Mouse (Mus musculus): ENCODE data around the gene Taco1. TPM values are rescaled to one million over a fixed set of nuclear protein-coding genes. Genes with fewer than 3 reads are reported as not detected.
"Not testable (repeated sequence)": the region's sequence is repeated elsewhere in the genome, so short reads cannot be mapped to it uniquely, and the experiment has no call there.

Taco1 gene
- total and polyA plus RNA-seq, 3 experiments, result 32.8 to 59.6 (median 56.4) TPM

GRCm38 (mm10) chr11:106027607-106028006, 38.3 kb upstream of the Taco1 start:
- no peaks in the 10 kb centered on the region for H3K36me3 ChIP-seq (ENCODE audit: control insufficient read depth, insufficient read depth, low read length)
- H3K27ac ChIP-seq, result no peak overlapping the region
- no peaks in the 10 kb centered on the region for H3K27me3 ChIP-seq (ENCODE audit: control insufficient read depth, insufficient read depth, low read length)
- no peak for TF ChIP-seq CTCF (IDR thresholded peaks at IDR 0.05)
- TF ChIP-seq EP300 (IDR thresholded peaks at IDR 0.05; ENCODE audit: insufficient read depth, low read depth, low read length), result no peak
- no peak for TF ChIP-seq POLR2A (IDR thresholded peaks at IDR 0.05; ENCODE audit: insufficient read depth, low read depth, low read length)
- no peak overlapping the region for H3K4me3 ChIP-seq
- no peak for DNase-seq
- H3K9ac ChIP-seq (ENCODE audit: low read depth, low read length), result no peak overlapping the region
- intact Hi-C loops (cut with DNase I), result loop anchor here (2.0 kb wide), 2 partner anchors 27 to 101 kb away; no protein-coding TSS in a partner anchor
- H3K79me2 ChIP-seq (replicated peaks; ENCODE audit: control insufficient read depth, insufficient read depth, low read length), result no peaks in the 10 kb centered on the region
- 85% methylated on average over 5 of the region's 5 CpGs for WGBS
- no peaks in the 10 kb centered on the region for H3K4me1 ChIP-seq (ENCODE audit: control insufficient read depth, insufficient read depth, low read length)

- H3K79me2 ChIP-seq (replicated peaks; ENCODE audit: control insufficient read depth, insufficient read depth, low read length); DNase-seq; H3K4me1 ChIP-seq (ENCODE audit: control insufficient read depth, insufficient read depth, low read length); H3K27ac ChIP-seq; H3K36me3 ChIP-seq (ENCODE audit: control insufficient read depth, insufficient read depth, low read length); intact Hi-C loops (cut with DNase I); H3K9ac ChIP-seq (ENCODE audit: low read depth, low read length); H3K27me3 ChIP-seq (ENCODE audit: control insufficient read depth, insufficient read depth, low read length): not testable (repeated sequence)
- H3K4me3 ChIP-seq, result peak overlapping the region; percentile 42
- WGBS, result 29% methylated on average over 12 of the region's 25 CpGs
Measured at GRCm38 (mm10) chr11:106032074-106032473, 33.8 kb upstream of the Taco1 start.

- intact Hi-C loops (cut with DNase I), result no loop called here
- 19% methylated on average over 11 of the region's 11 CpGs for WGBS
- peak overlapping the region; percentile 13 for H3K9ac ChIP-seq (ENCODE audit: low read depth, low read length)
- H3K27me3 ChIP-seq (ENCODE audit: control insufficient read depth, insufficient read depth, low read length), result no peaks in the 10 kb centered on the region
- DNase-seq, result peak; percentile 39 to 42
- H3K79me2 ChIP-seq (replicated peaks; ENCODE audit: control insufficient read depth, insufficient read depth, low read length), result no peaks in the 10 kb centered on the region; the same call in 1 of the 2 replicates
- peak overlapping the region; percentile 84 for H3K27ac ChIP-seq
- no peaks in the 10 kb centered on the region; the same call in 1 of the 2 replicates for H3K36me3 ChIP-seq (ENCODE audit: control insufficient read depth, insufficient read depth, low read length)
- H3K4me1 ChIP-seq (ENCODE audit: control insufficient read depth, insufficient read depth, low read length), result no peaks in the 10 kb centered on the region; the same call in none of the 2 replicates
- peak; percentile 9; the same call in 1 of the 2 replicates for TF ChIP-seq CTCF (IDR thresholded peaks at IDR 0.05)
- TF ChIP-seq POLR2A (IDR thresholded peaks at IDR 0.05; ENCODE audit: insufficient read depth, low read depth, low read length), result peak; percentile 52; the same call in 1 of the 2 replicates
- no peak for TF ChIP-seq EP300 (IDR thresholded peaks at IDR 0.05; ENCODE audit: insufficient read depth, low read depth, low read length)
- no peak overlapping the region; the same call in 1 of the 2 replicates for H3K4me3 ChIP-seq
Measured at GRCm38 (mm10) chr11:106033491-106033919, 32.4 kb upstream of the Taco1 start.

GRCm38 (mm10) chr11:106034986-106035385, 30.9 kb upstream of the Taco1 start:
- H3K4me1 ChIP-seq (ENCODE audit: control insufficient read depth, insufficient read depth, low read length), result no peaks in the 10 kb centered on the region; the same call in none of the 2 replicates
- H3K79me2 ChIP-seq (replicated peaks; ENCODE audit: control insufficient read depth, insufficient read depth, low read length), result peaks cover 4% of the 10 kb centered on the region
- no peak for TF ChIP-seq EP300 (IDR thresholded peaks at IDR 0.05; ENCODE audit: insufficient read depth, low read depth, low read length)
- no peak for TF ChIP-seq POLR2A (IDR thresholded peaks at IDR 0.05; ENCODE audit: insufficient read depth, low read depth, low read length)
- no peak for TF ChIP-seq CTCF (IDR thresholded peaks at IDR 0.05)
- no peak overlapping the region for H3K27ac ChIP-seq
- no peak overlapping the region for H3K9ac ChIP-seq (ENCODE audit: low read depth, low read length)
- H3K27me3 ChIP-seq (ENCODE audit: control insufficient read depth, insufficient read depth, low read length), result no peaks in the 10 kb centered on the region
- WGBS, result 83% methylated on average over 9 of the region's 9 CpGs
- H3K36me3 ChIP-seq (ENCODE audit: control insufficient read depth, insufficient read depth, low read length), result no peaks in the 10 kb centered on the region; the same call in 1 of the 2 replicates
- no peak overlapping the region for H3K4me3 ChIP-seq
- intact Hi-C loops (cut with DNase I), result no loop called here
- DNase-seq, result no peak

- Histone ChIP-seq H3K4me1 (ENCODE audit: control insufficient read depth, insufficient read depth, low read length) (no peaks in the 10 kb centered on the region; the same call in none of the 2 replicates), H3K9ac (ENCODE audit: low read depth, low read length) (peak within 1 kb of the TSS; percentile 88), H3K4me3 (peak within 1 kb of the TSS; percentile 99), H3K27ac (peak within 1 kb of the TSS; percentile 84), H3K36me3 (ENCODE audit: control insufficient read depth, insufficient read depth, low read length) (no peaks in the 10 kb centered on the region; the same call in 1 of the 2 replicates), H3K79me2 (replicated peaks; ENCODE audit: control insufficient read depth, insufficient read depth, low read length) (peaks cover 7% of the 10 kb centered on the region), H3K27me3 (ENCODE audit: control insufficient read depth, insufficient read depth, low read length) (no peaks in the 10 kb centered on the region)
- DNase-seq, result peak; percentile 97 to 99
- TF ChIP-seq POLR2A (IDR thresholded peaks at IDR 0.05; ENCODE audit: insufficient read depth, low read depth, low read length) (peak; percentile 63), EP300 (IDR thresholded peaks at IDR 0.05; ENCODE audit: insufficient read depth, low read depth, low read length) (0 out of 2 replicates have a peak, but pooled peaks have one; percentile 28), CTCF (IDR thresholded peaks at IDR 0.05) (no peak)
- WGBS, result under 1% methylated on average over 66 of the region's 66 CpGs
- intact Hi-C loops (cut with DNase I), result no loop called here
Measured at GRCm38 (mm10) chr11:106036548-106037417, 29.1 kb upstream of the Taco1 start, which contains the start of gene Dcaf7. TSS of gene Dcaf7 (plus strand) at chr11:106036872.

GRCm38 (mm10) chr11:106037418-106037751, 28.5 kb upstream of the Taco1 start:
- intact Hi-C loops (cut with DNase I), result no loop called here
- Histone ChIP-seq H3K27ac (peak overlapping the region; percentile 84), H3K9ac (ENCODE audit: low read depth, low read length) (peak overlapping the region; percentile 88), H3K79me2 (replicated peaks; ENCODE audit: control insufficient read depth, insufficient read depth, low read length) (peaks cover 7% of the 10 kb centered on the region), H3K4me3 (peak overlapping the region; percentile 99), H3K36me3 (ENCODE audit: control insufficient read depth, insufficient read depth, low read length) (no peaks in the 10 kb centered on the region; the same call in 1 of the 2 replicates), H3K4me1 (ENCODE audit: control insufficient read depth, insufficient read depth, low read length) (no peaks in the 10 kb centered on the region; the same call in none of the 2 replicates), H3K27me3 (ENCODE audit: control insufficient read depth, insufficient read depth, low read length) (no peaks in the 10 kb centered on the region)
- no peak for TF ChIP-seq EP300 (IDR thresholded peaks at IDR 0.05; ENCODE audit: insufficient read depth, low read depth, low read length)
- TF ChIP-seq POLR2A (IDR thresholded peaks at IDR 0.05; ENCODE audit: insufficient read depth, low read depth, low read length), result no peak
- no peak for TF ChIP-seq CTCF (IDR thresholded peaks at IDR 0.05)
- WGBS, result under 1% methylated on average over 13 of the region's 13 CpGs
- no peak for DNase-seq
